Mouse (Mus musculus) telencephalon, adult 2 months (tissue): ENCODE measurements around the gene Hinfp.
A peak's percentile ranks its signal among the peaks of the same experiment; 100 is the strongest.
"Not testable (repeated sequence)": the region's sequence is repeated elsewhere in the genome, so short reads cannot be mapped to it uniquely, and the experiment has no call there.

Source experiments
- DNase-seq: peaks from one replicate; pipeline ENCODE4 v3.0.0-alpha.2; 2011; ENCODE audit warnings: low read depth, low spot score

Gene Hinfp

GRCm38 (mm10) chr9:44311136-44312134 is 6.0 kb upstream of the Hinfp start:
- DNase-seq, result no peak

GRCm38 (mm10) chr9:44310750-44311135 is 5.3 kb upstream of the Hinfp start:
- DNase-seq, result no peak

- no peak for DNase-seq
Measured at GRCm38 (mm10) chr9:44309756-44310155, 4.3 kb upstream of the Hinfp start.

- no peak for DNase-seq
Measured at GRCm38 (mm10) chr9:44307248-44307647, 1.8 kb upstream of the Hinfp start.

GRCm38 (mm10) chr9:44306532-44306931 is 1.1 kb upstream of the Hinfp start:
- DNase-seq, result no peak

GRCm38 (mm10) chr9:44300001-44300400 is 5.5 kb downstream of the Hinfp start:
- not testable (repeated sequence) for DNase-seq

GRCm38 (mm10) chr9:44292490-44292889 is 13.0 kb downstream of the Hinfp start:
- no peak for DNase-seq

GRCm38 (mm10) chr9:44288959-44289291 is 16.5 kb downstream of the Hinfp start:
- no peak for DNase-seq

GRCm38 (mm10) chr9:44288076-44288958 is 17.2 kb downstream of the Hinfp start, which contains the start of gene Abcg4:
Gene Abcg4, minus strand, starts transcription at chr9:44288615.
- no peak for DNase-seq

GRCm38 (mm10) chr9:44287401-44288075 is 17.9 kb downstream of the Hinfp start:
- no peak for DNase-seq

- DNase-seq, result no peak
Measured at GRCm38 (mm10) chr9:44287003-44287400, 18.5 kb downstream of the Hinfp start.

- DNase-seq, result no peak
Measured at GRCm38 (mm10) chr9:44286256-44286850, 19.1 kb downstream of the Hinfp start.

GRCm38 (mm10) chr9:44283183-44283582 is 22.3 kb downstream of the Hinfp start:
- no peak for DNase-seq

GRCm38 (mm10) chr9:44269973-44270372 is 35.5 kb downstream of the Hinfp start:
- DNase-seq, result no peak

- no peak for DNase-seq
Measured at GRCm38 (mm10) chr9:44269077-44269476, 36.4 kb downstream of the Hinfp start.

GRCm38 (mm10) chr9:44268432-44268831 is 37.0 kb downstream of the Hinfp start, which contains the start of gene Nlrx1:
Gene Nlrx1, minus strand, starts transcription at chr9:44268599.
- no peak for DNase-seq

GRCm38 (mm10) chr9:44268027-44268360 is 37.5 kb downstream of the Hinfp start:
- peak; percentile 44 for DNase-seq

GRCm38 (mm10) chr9:44267319-44268026 is 38.0 kb downstream of the Hinfp start:
- no peak for DNase-seq

- peak; percentile 76 for DNase-seq
Measured at GRCm38 (mm10) chr9:44266478-44267226, 38.8 kb downstream of the Hinfp start.

- no peak for DNase-seq
Measured at GRCm38 (mm10) chr9:44261388-44261787, 44.1 kb downstream of the Hinfp start.
